Mouse (Mus musculus) kidney, adult 2 months (tissue): Measurements from ENCODE around the gene Cd300ld3. TPM values are rescaled to one million over a fixed set of nuclear protein-coding genes. Genes with fewer than 3 reads are reported as not detected.

Experiments used
- DNase-seq: peaks from one replicate; pipeline ENCODE4 v3.0.0; 2021
- H3K27ac ChIP-seq: fragments of 200-500 bp; 2 replicates; pipeline ENCODE4 v1.5.1; 2012; ENCODE audit warnings: low read depth, low read length, control low read depth, inconsistent platforms; ENCODE audit not compliant: insufficient read depth
- H3K27me3 ChIP-seq: fragments of 200-500 bp; replicated peaks from 2 replicates; pipeline ENCODE4 v1.6.1; 2012; ENCODE audit warnings: mild to moderate bottlenecking, moderate library complexity, low read length, inconsistent platforms; ENCODE audit not compliant: control insufficient read depth, insufficient read depth
- H3K36me3 ChIP-seq: fragments of 200-500 bp; 2 replicates; pipeline ENCODE4 v1.6.1; 2012; ENCODE audit warnings: mild to moderate bottlenecking, moderate library complexity, low read length, inconsistent platforms; ENCODE audit not compliant: control insufficient read depth, insufficient read depth
- H3K4me1 ChIP-seq: fragments of 200-500 bp; 2 replicates; pipeline ENCODE4 v1.6.1; 2011; ENCODE audit warnings: low read length; ENCODE audit not compliant: control insufficient read depth, insufficient read depth
- H3K4me3 ChIP-seq: fragments of 200-500 bp; 2 replicates; pipeline ENCODE4 v1.5.1; 2011; ENCODE audit warnings: mild to moderate bottlenecking, low read depth, low read length, control low read depth; ENCODE audit not compliant: insufficient read depth
- CTCF ChIP-seq: fragments of 200-500 bp; conservative IDR thresholded peaks from 2 replicates; pipeline ENCODE4 v1.5.1; 2011; ENCODE audit warnings: low read depth, mild to moderate bottlenecking, control low read depth, low read length, moderate library complexity, mixed read lengths; ENCODE audit not compliant: insufficient read depth, insufficient read length
- POLR2A ChIP-seq: fragments of 200-500 bp; IDR thresholded peaks from one replicate; pipeline ENCODE4 v1.6.1; 2011; ENCODE audit warnings: low read depth, low read length, control low read depth
- WGBS: fragments of 180-500 bp; shearing (Covaris S2); methylation state at CpG from one replicate; pipeline ENCODE4 v1.1.7; 2018; 5-methylcytosine and 5-hydroxymethylcytosine counted together
- polyA plus RNA-seq: library from polyadenylated mRNA; depleted of rRNA; stranded (reverse); fragments of >200 nt; gene quantifications from 2 replicates; pipeline ENCODE4 v1.2.3, GENCODE M21; 2012

Cd300ld3 gene
- polyA plus RNA-seq, 1 experiment: 15.8 TPM

- no peaks in the 10 kb centered on the region for H3K4me1 ChIP-seq
- TF ChIP-seq CTCF (peak; percentile 82), POLR2A (no peak)
- H3K36me3 ChIP-seq: no peaks in the 10 kb centered on the region
- 35% methylated on average over 18 of the region's 18 CpGs for WGBS
- H3K4me3 ChIP-seq: no peak overlapping the region
- H3K27ac ChIP-seq: no peak overlapping the region
- no peaks in the 10 kb centered on the region for H3K27me3 ChIP-seq
- peak; percentile 60 for DNase-seq
Observed at GRCm38 (mm10) chr11:115083376-115084139, 35.3 kb upstream of the Cd300ld3 start.

- Histone ChIP-seq H3K4me3 (no peak overlapping the region), H3K4me1 (no peaks in the 10 kb centered on the region), H3K27me3 (no peaks in the 10 kb centered on the region), H3K27ac (no peak overlapping the region), H3K36me3 (no peaks in the 10 kb centered on the region)
- 29% methylated on average over 6 of the region's 6 CpGs for WGBS
- DNase-seq: no peak
- no peak for TF ChIP-seq CTCF
- no peak for TF ChIP-seq POLR2A
Observed at GRCm38 (mm10) chr11:115082196-115082595, 34.0 kb upstream of the Cd300ld3 start.

- no peak for TF ChIP-seq POLR2A
- DNase-seq: no peak
- no peak overlapping the region for H3K27ac ChIP-seq
- no peaks in the 10 kb centered on the region for H3K27me3 ChIP-seq
- WGBS: 71% methylated on average over 3 of the region's 3 CpGs
- H3K4me1 ChIP-seq: no peaks in the 10 kb centered on the region
- H3K36me3 ChIP-seq: no peaks in the 10 kb centered on the region
- no peak overlapping the region for H3K4me3 ChIP-seq
Observed at GRCm38 (mm10) chr11:115081373-115081772, 33.2 kb upstream of the Cd300ld3 start.

- DNase-seq: peak; percentile 59
- Histone ChIP-seq H3K27ac (no peak overlapping the region), H3K36me3 (no peaks in the 10 kb centered on the region), H3K27me3 (no peaks in the 10 kb centered on the region), H3K4me3 (no peak overlapping the region), H3K4me1 (no peaks in the 10 kb centered on the region)
- WGBS: 32% methylated on average over 13 of the region's 13 CpGs
- TF ChIP-seq POLR2A (no peak), CTCF (peak; percentile 84)
Observed at GRCm38 (mm10) chr11:115080886-115081285, 32.7 kb upstream of the Cd300ld3 start.

GRCm38 (mm10) chr11:115078680-115079079, 30.5 kb upstream of the Cd300ld3 start:
- Histone ChIP-seq H3K27ac (no peak overlapping the region), H3K36me3 (no peaks in the 10 kb centered on the region), H3K4me1 (no peaks in the 10 kb centered on the region), H3K27me3 (no peaks in the 10 kb centered on the region), H3K4me3 (no peak overlapping the region)
- TF ChIP-seq CTCF (no peak), POLR2A (no peak)
- no peak for DNase-seq
- WGBS: 86% methylated on average over 5 of the region's 5 CpGs

- no peaks in the 10 kb centered on the region for H3K4me1 ChIP-seq
- no peaks in the 10 kb centered on the region for H3K36me3 ChIP-seq
- no peak for DNase-seq
- TF ChIP-seq CTCF (no peak), POLR2A (no peak)
- no peaks in the 10 kb centered on the region for H3K27me3 ChIP-seq
- H3K27ac ChIP-seq: no peak overlapping the region
- no peak overlapping the region for H3K4me3 ChIP-seq
- WGBS: 75% methylated on average over 1 of the region's 1 CpGs
Observed at GRCm38 (mm10) chr11:115077436-115077835, 29.2 kb upstream of the Cd300ld3 start.

GRCm38 (mm10) chr11:115075859-115076258, 27.6 kb upstream of the Cd300ld3 start:
- H3K27ac ChIP-seq: no peak overlapping the region
- 40% methylated on average over 5 of the region's 5 CpGs for WGBS
- H3K27me3 ChIP-seq: no peaks in the 10 kb centered on the region
- no peaks in the 10 kb centered on the region for H3K36me3 ChIP-seq
- no peak for DNase-seq
- no peak overlapping the region for H3K4me3 ChIP-seq
- no peak for TF ChIP-seq POLR2A
- no peak for TF ChIP-seq CTCF
- no peaks in the 10 kb centered on the region for H3K4me1 ChIP-seq
